ENCODE assay signal across 1 mouse cellular context in the genomic region with DNA sequence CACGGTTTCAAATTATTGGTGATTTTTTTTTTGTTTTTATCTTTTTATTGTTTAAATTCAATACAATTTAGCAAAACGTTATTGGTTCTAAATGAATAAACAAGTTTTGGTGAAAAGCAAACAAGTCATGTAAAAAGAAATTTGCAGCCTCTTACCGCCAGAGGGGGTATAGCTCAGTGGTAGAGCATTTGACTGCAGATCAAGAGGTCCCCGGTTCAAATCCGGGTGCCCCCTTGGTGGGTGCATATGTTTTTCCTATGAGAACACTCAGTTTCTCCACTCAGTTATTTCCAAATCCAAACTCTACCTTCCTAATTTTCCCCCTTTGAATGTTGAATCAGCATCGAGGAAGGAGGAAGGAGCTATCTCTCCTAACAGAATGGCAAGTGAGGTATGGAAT.
A peak's percentile ranks its signal among the peaks of the same experiment; 100 is the strongest.
TF ChIP-seq lines count a peak whose summit lies in the region.

No protein-coding gene starts in this region.

TF ChIP-seq in CH12.LX, 34 proteins besides CTCF, POLR2A, EP300 and RAD21 (continued from another document):
- TF ChIP-seq RCOR1 (conservative IDR thresholded peaks at IDR 0.05; ENCODE audit: low read depth, low read length) = no peak
- peak; percentile 100 for TF ChIP-seq TBP (conservative IDR thresholded peaks at IDR 0.05; ENCODE audit: low read depth, low read length)
- TF ChIP-seq MYC (IDR thresholded peaks at IDR 0.05; ENCODE audit: low read depth, low read length) = no peak
- TF ChIP-seq UBTF (IDR thresholded peaks at IDR 0.05; ENCODE audit: low read depth, low read length) = no peak
- no peak for TF ChIP-seq BHLHE40 (IDR thresholded peaks at IDR 0.05; ENCODE audit: low read depth, low read length)
- no peak for TF ChIP-seq ZKSCAN1 (IDR thresholded peaks at IDR 0.05; ENCODE audit: borderline replicate concordance, low read depth, low read length)
- no peak for TF ChIP-seq TCF12 (IDR thresholded peaks at IDR 0.05; ENCODE audit: low read depth, low read length)
- no peak for TF ChIP-seq IRF4 (IDR thresholded peaks at IDR 0.05; ENCODE audit: low read depth, low read length)
- TF ChIP-seq GABPA (IDR thresholded peaks at IDR 0.05; ENCODE audit: insufficient replicate concordance, low read depth, low read length) = no peak
- no peak for TF ChIP-seq MEF2A (IDR thresholded peaks at IDR 0.05; ENCODE audit: borderline replicate concordance, low read depth, low read length)
- no peak for TF ChIP-seq MXI1 (IDR thresholded peaks at IDR 0.05; ENCODE audit: low read depth, low read length)
- no peak for TF ChIP-seq ZC3H11A (IDR thresholded peaks at IDR 0.05; ENCODE audit: low read depth, low read length)
- no peak for TF ChIP-seq ZMIZ1 (IDR thresholded peaks at IDR 0.05; ENCODE audit: low read depth, low read length)
- peak; percentile 92 for TF ChIP-seq E2F4 (IDR thresholded peaks at IDR 0.05; ENCODE audit: insufficient replicate concordance, low read depth, low read length)
- TF ChIP-seq POLR2AphosphoS2 (IDR thresholded peaks at IDR 0.05; ENCODE audit: low read depth, low read length) = no peak
- no peak for TF ChIP-seq SMC3 (IDR thresholded peaks at IDR 0.05; ENCODE audit: low read depth, low read length)
- TF ChIP-seq JUND (conservative IDR thresholded peaks at IDR 0.05; ENCODE audit: low read depth, low read length) = peak; percentile 59
- TF ChIP-seq HCFC1 (IDR thresholded peaks at IDR 0.05; ENCODE audit: low read depth, low read length) = peak; percentile 43; the same call in 1 of the 2 replicates
- no peak for TF ChIP-seq USF1 (IDR thresholded peaks at IDR 0.05; ENCODE audit: low read depth, low read length)
- TF ChIP-seq ETS1 (conservative IDR thresholded peaks at IDR 0.05; ENCODE audit: low read depth, low read length) = no peak
- TF ChIP-seq NRF1 (IDR thresholded peaks at IDR 0.05; ENCODE audit: low read depth, low read length) = peak; percentile 70
- peak; percentile 88; the same call in 1 of the 2 replicates for TF ChIP-seq KAT2A (IDR thresholded peaks at IDR 0.05; ENCODE audit: insufficient replicate concordance, low read length)
- TF ChIP-seq MAX (IDR thresholded peaks at IDR 0.05; ENCODE audit: low read length) = no peak
- no peak for TF ChIP-seq NELFE (IDR thresholded peaks at IDR 0.05; ENCODE audit: low read depth, low read length)
- TF ChIP-seq CHD2 (IDR thresholded peaks at IDR 0.05; ENCODE audit: low read length) = no peak
- no peak for TF ChIP-seq USF2 (conservative IDR thresholded peaks at IDR 0.05; ENCODE audit: low read depth, low read length)
- TF ChIP-seq JUN (IDR thresholded peaks at IDR 0.05; ENCODE audit: insufficient read depth, low read depth, low read length) = no peak
- no peak for TF ChIP-seq MAZ (IDR thresholded peaks at IDR 0.05; ENCODE audit: low read depth, low read length)
